Mouse (Mus musculus): ENCODE data around the gene Krt90. TPM values are rescaled to one million over a fixed set of nuclear protein-coding genes. Genes with fewer than 3 reads are reported as not detected.

Krt90 gene
- 0.06 and 0.28 TPM in 2 replicates for polyA plus RNA-seq (2016; fragmentation: Nextera tagmentation; extraction: Ambion mirVana)

- WGBS: 62% methylated on average over 5 of the region's 5 CpGs
- no peak for ATAC-seq (ENCODE audit: insufficient number of reproducible peaks, low FRiP score)
- Histone ChIP-seq H3K27me3 (replicated peaks) (peaks cover 51% of the 10 kb centered on the region), H3K27ac (ENCODE audit: poor library complexity, severe bottlenecking) (no peak within 1 kb of the TSS), H3K4me1 (replicated peaks) (peaks cover 6% of the 10 kb centered on the region), H3K4me3 (no peak within 1 kb of the TSS), H3K36me3 (no peaks in the 10 kb centered on the region), H3K4me2 (no peak within 1 kb of the TSS), H3K9me3 (replicated peaks) (no peaks in the 10 kb centered on the region), H3K9ac (no peak within 1 kb of the TSS)
Measured at GRCm38 (mm10) chr15:101562850-101563249, at the start of gene Krt90. Gene Krt90, minus strand, starts transcription at chr15:101562950.

- Histone ChIP-seq H3K9me3 (replicated peaks) (no peaks in the 10 kb centered on the region), H3K27ac (ENCODE audit: poor library complexity, severe bottlenecking) (no peak overlapping the region), H3K4me3 (no peak overlapping the region), H3K4me1 (replicated peaks) (no peaks in the 10 kb centered on the region), H3K9ac (no peak overlapping the region), H3K4me2 (no peak overlapping the region), H3K36me3 (no peaks in the 10 kb centered on the region), H3K27me3 (replicated peaks) (no peaks in the 10 kb centered on the region)
- no peak for ATAC-seq (ENCODE audit: insufficient number of reproducible peaks, low FRiP score)
- 64% methylated on average over 6 of the region's 6 CpGs for WGBS
Measured at GRCm38 (mm10) chr15:101599123-101599522, 36.4 kb upstream of the Krt90 start.

DNA sequence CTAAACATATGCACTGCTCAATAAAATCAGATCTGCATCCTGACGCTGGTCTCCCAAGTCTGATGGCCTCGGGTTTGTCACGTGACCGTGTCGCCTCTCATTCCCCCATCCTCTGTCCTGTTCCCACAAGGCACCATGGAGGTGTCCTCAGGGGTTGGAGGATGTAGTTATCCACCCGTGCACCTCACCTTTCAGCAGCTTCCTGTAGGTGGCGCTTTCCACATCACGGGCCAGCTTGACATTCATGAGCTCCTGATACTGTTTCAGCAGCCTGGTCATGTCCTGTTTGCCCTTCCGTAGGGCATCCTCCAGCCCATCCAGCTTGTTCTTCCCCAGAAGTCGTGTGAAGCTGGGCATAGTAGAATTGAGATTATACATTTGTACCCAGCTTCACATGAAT is 25.5 kb upstream of the Krt90 start:
- Histone ChIP-seq H3K9ac (no peak overlapping the region), H3K4me3 (no peak overlapping the region), H3K27me3 (replicated peaks) (peaks cover 10% of the 10 kb centered on the region), H3K27ac (ENCODE audit: poor library complexity, severe bottlenecking) (no peak overlapping the region), H3K4me1 (replicated peaks) (peaks cover 8% of the 10 kb centered on the region; the same call in 1 of the 2 replicates), H3K9me3 (replicated peaks) (no peaks in the 10 kb centered on the region), H3K4me2 (no peak overlapping the region), H3K36me3 (no peaks in the 10 kb centered on the region)
- 72% methylated on average over 10 of the region's 10 CpGs for WGBS
- no peak for ATAC-seq (ENCODE audit: insufficient number of reproducible peaks, low FRiP score)

DNA sequence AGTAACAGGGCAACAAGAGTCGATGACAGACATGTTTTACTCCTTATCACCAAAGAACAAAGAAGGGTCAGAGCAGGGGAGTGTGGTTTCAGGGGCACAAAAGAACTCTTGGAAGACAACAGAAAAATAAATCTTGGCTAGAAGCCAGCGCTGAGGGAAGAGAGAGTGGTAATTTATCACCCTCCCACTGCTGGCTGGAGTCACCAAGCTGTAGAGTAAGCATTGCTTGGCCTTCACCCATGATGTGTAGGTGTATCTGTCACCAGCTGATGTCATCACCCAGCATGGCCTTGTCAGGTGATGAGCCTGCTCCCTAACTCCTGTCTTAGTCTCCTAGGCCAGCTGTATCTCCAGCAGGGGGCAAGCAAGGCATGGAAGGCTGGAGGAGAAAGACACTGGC is 21.7 kb upstream of the Krt90 start:
- H3K27me3 ChIP-seq (replicated peaks): peaks cover 10% of the 10 kb centered on the region
- H3K4me3 ChIP-seq: no peak overlapping the region
- H3K4me2 ChIP-seq: no peak overlapping the region
- H3K36me3 ChIP-seq: no peaks in the 10 kb centered on the region
- H3K4me1 ChIP-seq (replicated peaks): peaks cover 8% of the 10 kb centered on the region; the same call in 1 of the 2 replicates
- no peak overlapping the region for H3K9ac ChIP-seq
- 20% methylated on average over 2 of the region's 2 CpGs for WGBS
- no peaks in the 10 kb centered on the region for H3K9me3 ChIP-seq (replicated peaks)
- no peak overlapping the region for H3K27ac ChIP-seq (ENCODE audit: poor library complexity, severe bottlenecking)
- no peak for ATAC-seq (ENCODE audit: insufficient number of reproducible peaks, low FRiP score)

DNA sequence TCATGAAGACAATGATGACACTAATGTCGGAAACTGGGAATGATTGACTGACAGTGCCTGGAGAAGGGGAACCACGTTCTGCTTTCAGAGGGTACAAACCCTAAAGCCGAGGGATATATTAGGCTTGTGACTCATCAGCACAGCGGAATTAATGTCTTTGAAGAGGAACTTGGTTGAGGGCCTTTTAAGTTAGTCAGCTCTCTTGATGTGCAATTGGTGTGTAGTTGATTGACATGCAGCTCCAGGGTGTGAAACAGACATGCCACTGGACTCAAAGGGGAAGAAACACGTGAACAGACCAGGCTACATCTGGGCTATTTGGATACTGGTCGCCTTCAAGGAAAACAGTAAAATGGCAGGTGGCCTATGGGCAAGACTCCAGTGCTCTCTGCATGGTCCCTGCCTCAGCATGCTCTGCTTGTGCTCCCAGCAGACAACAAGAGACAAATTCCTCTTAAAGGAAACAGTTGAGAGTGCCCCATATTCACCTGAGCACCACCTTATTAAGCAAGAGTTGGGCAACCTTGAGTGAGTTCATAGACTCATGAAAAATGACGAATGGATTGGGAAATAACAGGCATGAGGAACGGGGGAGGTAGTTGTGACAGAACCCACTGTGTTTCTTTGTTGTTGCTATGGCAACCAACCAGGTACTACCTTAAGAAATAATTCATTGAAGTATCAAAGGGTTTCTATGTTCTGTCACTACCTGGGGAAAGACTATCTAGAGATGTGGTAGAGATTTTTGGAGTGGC is 20.6 kb upstream of the Krt90 start:
- no peak overlapping the region for H3K27ac ChIP-seq (ENCODE audit: poor library complexity, severe bottlenecking)
- 67% methylated on average over 8 of the region's 8 CpGs for WGBS
- peaks cover 8% of the 10 kb centered on the region; the same call in 1 of the 2 replicates for H3K4me1 ChIP-seq (replicated peaks)
- no peaks in the 10 kb centered on the region for H3K9me3 ChIP-seq (replicated peaks)
- H3K36me3 ChIP-seq: no peaks in the 10 kb centered on the region
- H3K4me3 ChIP-seq: no peak overlapping the region
- peaks cover 10% of the 10 kb centered on the region for H3K27me3 ChIP-seq (replicated peaks)
- ATAC-seq (ENCODE audit: insufficient number of reproducible peaks, low FRiP score): no peak
- no peak overlapping the region for H3K9ac ChIP-seq
- no peak overlapping the region for H3K4me2 ChIP-seq

GRCm38 (mm10) chr15:101581701-101582100 is 19.0 kb upstream of the Krt90 start:
- H3K36me3 ChIP-seq: no peaks in the 10 kb centered on the region
- H3K4me3 ChIP-seq: no peak overlapping the region
- H3K27me3 ChIP-seq (replicated peaks): peaks cover 2% of the 10 kb centered on the region; the same call in 1 of the 2 replicates
- no peak overlapping the region for H3K4me2 ChIP-seq
- H3K9me3 ChIP-seq (replicated peaks): no peaks in the 10 kb centered on the region
- WGBS: 62% methylated on average over 3 of the region's 3 CpGs
- ATAC-seq (ENCODE audit: insufficient number of reproducible peaks, low FRiP score): no peak
- H3K27ac ChIP-seq (ENCODE audit: poor library complexity, severe bottlenecking): no peak overlapping the region
- H3K9ac ChIP-seq: no peak overlapping the region
- peaks cover 8% of the 10 kb centered on the region; the same call in 1 of the 2 replicates for H3K4me1 ChIP-seq (replicated peaks)

DNA sequence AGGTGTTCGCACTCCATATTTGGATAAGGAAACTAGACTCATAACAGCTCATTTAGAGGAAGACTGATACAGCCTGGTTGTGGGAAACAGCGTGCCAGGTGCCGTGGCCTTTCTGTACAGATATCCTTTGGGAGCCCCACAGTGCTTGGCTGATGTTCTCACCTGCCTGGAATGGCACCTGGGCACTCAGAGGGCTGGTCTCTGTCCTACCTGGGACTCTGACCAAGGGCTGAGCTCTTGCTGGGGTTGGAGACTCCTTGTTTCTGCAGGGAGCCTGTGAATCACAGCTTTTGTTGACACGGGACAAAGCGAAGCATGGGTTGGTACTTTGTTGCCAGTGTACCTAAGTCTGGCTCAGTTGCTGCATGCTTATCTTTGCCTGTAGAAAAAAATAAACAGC is 12.8 kb upstream of the Krt90 start:
- Histone ChIP-seq H3K27me3 (replicated peaks) (peaks cover 33% of the 10 kb centered on the region), H3K27ac (ENCODE audit: poor library complexity, severe bottlenecking) (no peak overlapping the region), H3K4me1 (replicated peaks) (no peaks in the 10 kb centered on the region), H3K9ac (no peak overlapping the region), H3K9me3 (replicated peaks) (no peaks in the 10 kb centered on the region), H3K36me3 (no peaks in the 10 kb centered on the region), H3K4me2 (no peak overlapping the region), H3K4me3 (no peak overlapping the region)
- no peak for ATAC-seq (ENCODE audit: insufficient number of reproducible peaks, low FRiP score)
- 64% methylated on average over 5 of the region's 5 CpGs for WGBS

DNA sequence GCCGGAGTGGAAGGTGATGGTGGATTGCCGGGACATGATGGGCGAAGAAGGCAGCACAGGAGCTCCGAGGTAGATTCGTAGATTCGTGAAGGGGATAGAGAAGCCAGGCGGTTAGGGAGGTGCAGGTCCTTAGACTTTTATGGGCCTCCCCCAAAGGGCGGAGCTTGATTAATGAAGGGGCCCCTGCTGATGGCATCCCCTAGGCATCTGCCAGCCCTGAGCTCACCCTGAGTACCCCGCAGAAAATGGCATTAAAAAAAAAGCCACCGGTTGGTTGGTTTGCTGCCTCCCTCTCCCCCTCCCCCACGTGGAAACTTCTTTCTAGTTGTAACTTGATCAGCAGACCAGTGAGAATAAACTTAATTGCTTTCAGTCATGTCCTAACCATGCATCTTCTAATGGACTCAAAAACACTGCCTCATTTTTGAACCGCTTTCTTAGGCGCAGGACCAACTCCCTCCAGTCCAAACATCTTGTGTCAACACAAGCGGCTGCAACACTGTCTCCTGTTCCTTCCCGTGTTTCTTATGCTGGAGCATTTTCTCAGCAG is 11.1 kb upstream of the Krt90 start, which contains the start of gene Krt75:
Gene Krt75, minus strand, starts transcription at position 109 of the 550 bp plus-strand sequence.
- Histone ChIP-seq H3K9me3 (replicated peaks) (no peaks in the 10 kb centered on the region), H3K27me3 (replicated peaks) (peaks cover 49% of the 10 kb centered on the region), H3K27ac (ENCODE audit: poor library complexity, severe bottlenecking) (no peak within 1 kb of the TSS), H3K4me3 (no peak within 1 kb of the TSS), H3K9ac (no peak within 1 kb of the TSS), H3K36me3 (no peaks in the 10 kb centered on the region), H3K4me2 (no peak within 1 kb of the TSS), H3K4me1 (replicated peaks) (no peaks in the 10 kb centered on the region)
- ATAC-seq (ENCODE audit: insufficient number of reproducible peaks, low FRiP score): no peak
- 64% methylated on average over 15 of the region's 15 CpGs for WGBS

GRCm38 (mm10) chr15:101567780-101568179 is 5.0 kb upstream of the Krt90 start:
- no peaks in the 10 kb centered on the region for H3K4me1 ChIP-seq (replicated peaks)
- H3K36me3 ChIP-seq: no peaks in the 10 kb centered on the region
- H3K9ac ChIP-seq: no peak overlapping the region
- no peak overlapping the region for H3K4me2 ChIP-seq
- no peak for ATAC-seq (ENCODE audit: insufficient number of reproducible peaks, low FRiP score)
- H3K9me3 ChIP-seq (replicated peaks): no peaks in the 10 kb centered on the region
- WGBS: 36% methylated on average over 7 of the region's 7 CpGs
- no peak overlapping the region for H3K4me3 ChIP-seq
- no peak overlapping the region for H3K27ac ChIP-seq (ENCODE audit: poor library complexity, severe bottlenecking)
- H3K27me3 ChIP-seq (replicated peaks): peaks cover 70% of the 10 kb centered on the region

DNA sequence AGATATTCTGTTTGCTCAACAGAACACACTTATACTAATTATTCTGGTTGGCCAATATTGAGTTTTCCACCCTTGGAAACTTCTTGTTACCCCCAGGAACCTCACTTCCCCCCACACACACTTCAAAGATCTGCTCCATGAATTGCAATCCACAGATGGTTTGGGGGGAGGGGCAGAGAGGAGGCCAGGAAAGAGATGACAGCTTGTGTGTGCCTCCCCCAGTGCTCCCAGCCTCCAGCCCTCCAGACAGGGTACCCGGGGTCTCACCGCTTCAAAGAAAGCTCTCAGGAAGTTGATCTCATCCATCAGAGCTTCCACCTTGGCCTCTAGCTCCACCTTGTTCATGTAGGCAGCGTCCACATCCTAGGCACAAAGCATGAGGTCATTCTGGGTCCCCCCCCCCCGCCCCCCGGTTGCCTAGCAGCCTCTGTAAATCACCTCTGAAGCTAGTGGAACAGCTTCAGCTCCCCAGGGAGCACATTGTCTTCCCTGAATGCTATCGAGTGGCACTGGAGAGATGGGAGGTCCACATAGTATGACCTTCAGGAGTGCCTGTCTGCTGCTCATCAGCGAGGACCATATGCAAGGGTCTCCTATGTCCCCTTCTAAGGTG is 4.6 kb downstream of the Krt90 start:
- no peak for ATAC-seq (ENCODE audit: insufficient number of reproducible peaks, low FRiP score)
- 22% methylated on average over 7 of the region's 7 CpGs for WGBS
- Histone ChIP-seq H3K4me2 (no peak overlapping the region), H3K27me3 (replicated peaks) (peaks cover 56% of the 10 kb centered on the region), H3K9me3 (replicated peaks) (no peaks in the 10 kb centered on the region), H3K27ac (ENCODE audit: poor library complexity, severe bottlenecking) (no peak overlapping the region), H3K4me3 (no peak overlapping the region), H3K36me3 (no peaks in the 10 kb centered on the region), H3K4me1 (replicated peaks) (peaks cover 6% of the 10 kb centered on the region), H3K9ac (no peak overlapping the region)

DNA sequence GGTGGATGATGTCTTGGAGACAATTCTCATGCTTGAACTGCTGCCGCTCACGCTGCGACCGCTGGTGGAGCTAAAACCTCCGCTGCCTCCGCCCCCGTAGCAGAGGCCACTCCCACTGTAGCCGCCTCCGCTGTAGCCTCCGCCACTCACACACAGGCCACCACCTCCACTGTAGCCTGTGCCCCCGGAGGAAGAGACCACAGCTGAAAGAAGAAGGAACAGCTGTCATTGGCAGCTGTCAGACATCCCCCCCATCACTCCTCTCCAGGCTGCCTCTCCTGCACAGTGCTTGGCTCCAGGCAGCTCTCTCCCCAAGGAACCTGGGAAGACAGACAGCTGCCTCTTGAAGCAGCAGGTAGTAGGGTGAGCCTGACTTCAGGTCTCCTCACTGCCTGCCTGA is 9.6 kb downstream of the Krt90 start:
- Histone ChIP-seq H3K36me3 (no peaks in the 10 kb centered on the region), H3K9ac (no peak overlapping the region), H3K27ac (ENCODE audit: poor library complexity, severe bottlenecking) (no peak overlapping the region), H3K4me3 (no peak overlapping the region), H3K4me1 (replicated peaks) (peaks cover 7% of the 10 kb centered on the region), H3K27me3 (replicated peaks) (peaks cover 78% of the 10 kb centered on the region), H3K4me2 (peak overlapping the region; percentile 37), H3K9me3 (replicated peaks) (no peaks in the 10 kb centered on the region)
- under 1% methylated on average over 11 of the region's 11 CpGs for WGBS
- no peak for ATAC-seq (ENCODE audit: insufficient number of reproducible peaks, low FRiP score)

Measured in heart, embryonic 12.5 days (tissue).